Mouse (Mus musculus) spleen, adult 2 months (tissue): ENCODE data around the gene Ar.

Source experiments
- CTCF ChIP-seq: fragments of 200-500 bp; IDR thresholded peaks from 2 replicates; pipeline ENCODE4 v1.5.1; 2011; ENCODE audit warnings: mild to moderate bottlenecking, inconsistent platforms; ENCODE audit not compliant: insufficient read depth, insufficient read length, insufficient replicate concordance; ENCODE audit errors: extremely low read depth
- POLR2A ChIP-seq: fragments of 200-500 bp; IDR thresholded peaks from 2 replicates; pipeline ENCODE4 v1.6.1; 2011; ENCODE audit warnings: low read depth, low read length, inconsistent platforms

DNA sequence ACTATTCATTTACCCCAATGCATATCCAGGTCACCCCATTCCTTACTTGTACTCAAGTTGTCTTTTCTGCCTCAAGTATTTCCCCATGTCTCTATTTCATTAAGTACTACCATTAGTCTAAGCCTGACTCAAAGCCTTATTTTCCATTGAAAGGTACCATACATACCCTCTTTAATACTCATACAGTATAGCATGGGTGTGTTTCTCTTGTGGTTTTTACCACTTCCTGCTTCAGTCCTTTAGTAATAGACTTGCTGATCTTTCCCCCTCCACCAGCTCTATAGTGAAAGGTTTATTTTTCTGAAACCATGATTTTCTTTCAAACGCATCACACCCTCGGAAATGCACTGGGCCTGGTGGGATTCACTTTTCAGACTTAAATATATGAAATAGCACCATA is 117.2 kb downstream of the Ar start:
- TF ChIP-seq CTCF (no peak), POLR2A (no peak)
